Mouse (Mus musculus): ENCODE data around the gene BC061212. TPM values are rescaled to one million over a fixed set of nuclear protein-coding genes. Genes with fewer than 3 reads are reported as not detected.
"Not testable (repeated sequence)": the region's sequence is repeated elsewhere in the genome, so short reads cannot be mapped to it uniquely, and the experiment has no call there.

Gene BC061212
- total RNA-seq (2015; ENCODE audit: low replicate concordance) = not detected in 2 replicates
- not detected in 2 replicates for total RNA-seq (2017; ENCODE audit: low replicate concordance)

GRCm38 (mm10) chr5:94070445-94070844 lies at the start of gene BC061212:
BC061212 (minus strand) TSS chr5:94070545.
- ATAC-seq (replicated peaks; ENCODE audit: low FRiP score, poor library complexity, severe bottlenecking) = not testable (repeated sequence)

GRCm38 (mm10) chr5:94076085-94076484 lies 5.7 kb upstream of the BC061212 start, which contains the start of gene Gm6351:
Gm6351 (plus strand) TSS chr5:94076385.
- ATAC-seq (replicated peaks; ENCODE audit: low FRiP score, poor library complexity, severe bottlenecking) = not testable (repeated sequence)

Other genes starting within 250 kb of the BC061212 start
- gene Gm7792, start 226.8 kb downstream of the BC061212 start, total RNA-seq (2015; ENCODE audit: low replicate concordance) = not detected in 2 replicates
- not detected in 2 replicates for gene Gm7792, start 226.8 kb downstream of the BC061212 start, total RNA-seq (2017; ENCODE audit: low replicate concordance)
- not detected in 2 replicates for gene Gm16429, start 141.5 kb downstream of the BC061212 start, total RNA-seq (2015; ENCODE audit: low replicate concordance)
- gene Gm16429, start 141.5 kb downstream of the BC061212 start, total RNA-seq (2017; ENCODE audit: low replicate concordance) = not detected in 2 replicates
- not detected in 2 replicates for gene Gm6351, start 5.8 kb upstream of the BC061212 start, total RNA-seq (2015; ENCODE audit: low replicate concordance)
- not detected in 2 replicates for gene Gm6351, start 5.8 kb upstream of the BC061212 start, total RNA-seq (2017; ENCODE audit: low replicate concordance)
- not detected in 2 replicates for gene Gm3106, start 147.5 kb upstream of the BC061212 start, total RNA-seq (2015; ENCODE audit: low replicate concordance)
- gene Gm3106, start 147.5 kb upstream of the BC061212 start, total RNA-seq (2017; ENCODE audit: low replicate concordance) = not detected in 2 replicates
- gene A430089I19Rik, start 236.3 kb upstream of the BC061212 start, total RNA-seq (2015; ENCODE audit: low replicate concordance) = not detected in 2 replicates
- gene A430089I19Rik, start 236.3 kb upstream of the BC061212 start, total RNA-seq (2017; ENCODE audit: low replicate concordance) = not detected in 2 replicates
- gene Gm6502, start 243.9 kb upstream of the BC061212 start, total RNA-seq (2015; ENCODE audit: low replicate concordance) = not detected in 2 replicates
- gene Gm6502, start 243.9 kb upstream of the BC061212 start, total RNA-seq (2017; ENCODE audit: low replicate concordance) = not detected in 2 replicates

All from erythroblast, adult 5-6 weeks (primary cell).